Mouse (Mus musculus): ENCODE results near the gene Crk. TPM values are rescaled to one million over a fixed set of nuclear protein-coding genes. Genes with fewer than 3 reads are reported as not detected.

The Crk gene
- total RNA-seq, 1 experiment from 2014 or later, result 102 TPM

DNA sequence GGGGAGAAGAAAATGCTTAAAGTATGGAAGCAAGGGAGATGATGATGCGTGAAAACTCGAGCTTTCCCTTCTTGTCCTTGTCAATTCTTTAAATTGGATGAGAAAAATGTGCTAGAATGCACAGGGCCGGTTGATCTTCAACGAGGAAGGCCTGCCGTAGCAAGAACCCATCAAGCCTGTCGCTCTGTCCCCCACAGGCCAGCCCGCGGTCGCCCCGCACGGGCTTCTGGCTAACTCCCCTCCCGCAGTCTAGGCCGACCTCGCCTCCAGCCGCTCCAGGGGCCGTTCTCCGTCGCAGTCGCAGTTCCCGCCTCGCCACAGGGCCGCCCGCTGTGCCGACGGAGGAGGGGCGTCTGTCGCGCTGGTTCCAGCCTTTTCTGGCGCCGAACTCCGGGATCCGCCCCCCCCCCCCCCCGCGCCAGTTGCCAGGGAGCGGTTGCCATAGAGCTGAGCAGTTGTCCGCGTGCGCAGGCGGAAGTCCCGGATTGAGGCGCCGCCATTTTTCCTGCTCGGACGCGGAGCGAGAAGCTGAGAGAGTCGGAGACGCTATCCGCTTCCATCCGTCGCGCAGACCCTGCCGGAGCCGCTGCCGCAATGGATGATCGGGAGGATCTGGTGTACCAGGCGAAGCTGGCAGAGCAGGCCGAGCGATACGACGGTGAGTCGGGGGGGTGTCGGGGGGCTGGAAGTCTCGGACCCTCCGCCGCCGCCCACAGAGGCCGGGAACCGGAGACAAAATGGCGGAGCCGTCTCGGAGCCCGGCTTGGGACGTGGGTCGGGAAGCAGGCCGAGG is 53.6 kb downstream of the Crk start, which contains the start of gene Ywhae:
Ywhae (plus strand) TSS at position 436 of the 793 bp plus-strand sequence.
- peak; percentile 70 for ATAC-seq (ENCODE audit: extremely low read depth, insufficient number of reproducible peaks, low FRiP score, poor library complexity, severe bottlenecking)

DNA sequence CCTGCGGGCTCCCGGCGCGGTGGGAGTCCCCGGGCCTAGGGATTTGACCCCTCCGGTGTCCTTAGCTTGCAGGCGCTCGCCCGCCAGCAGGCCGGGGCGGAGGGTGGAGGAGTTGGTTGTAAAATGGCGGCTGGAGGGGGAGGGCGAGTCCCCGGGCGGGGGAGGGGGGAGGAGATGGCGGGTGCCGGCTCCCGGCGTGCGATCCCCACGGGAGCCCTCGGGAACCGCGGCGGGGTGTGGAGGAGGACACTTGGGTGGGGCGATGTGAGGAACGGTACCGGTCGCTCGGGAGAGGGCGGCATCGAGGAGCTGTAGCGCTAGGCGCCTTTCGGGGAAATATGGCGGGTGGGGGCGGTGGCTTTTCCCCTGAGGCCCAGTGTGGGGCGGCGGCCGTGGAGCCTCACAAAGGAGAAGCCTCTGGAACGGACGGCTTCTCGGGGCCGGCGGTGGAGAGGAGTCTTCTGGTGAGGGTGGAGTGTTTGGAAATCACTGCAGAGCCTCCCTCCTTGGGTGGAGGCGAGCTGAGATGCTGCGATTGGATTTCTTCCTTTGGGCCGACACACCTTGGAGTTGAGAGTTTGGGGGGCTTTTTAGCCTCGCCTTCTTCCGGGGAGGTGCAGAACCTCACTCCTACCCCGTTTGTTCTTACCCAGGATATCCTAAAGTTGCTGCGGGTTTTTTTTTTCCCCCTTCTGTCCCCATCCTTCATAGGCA is 54.3 kb downstream of the Crk start:
- ATAC-seq (ENCODE audit: extremely low read depth, insufficient number of reproducible peaks, low FRiP score, poor library complexity, severe bottlenecking), result peak; percentile 14; the same call in 1 of the 2 replicates

DNA sequence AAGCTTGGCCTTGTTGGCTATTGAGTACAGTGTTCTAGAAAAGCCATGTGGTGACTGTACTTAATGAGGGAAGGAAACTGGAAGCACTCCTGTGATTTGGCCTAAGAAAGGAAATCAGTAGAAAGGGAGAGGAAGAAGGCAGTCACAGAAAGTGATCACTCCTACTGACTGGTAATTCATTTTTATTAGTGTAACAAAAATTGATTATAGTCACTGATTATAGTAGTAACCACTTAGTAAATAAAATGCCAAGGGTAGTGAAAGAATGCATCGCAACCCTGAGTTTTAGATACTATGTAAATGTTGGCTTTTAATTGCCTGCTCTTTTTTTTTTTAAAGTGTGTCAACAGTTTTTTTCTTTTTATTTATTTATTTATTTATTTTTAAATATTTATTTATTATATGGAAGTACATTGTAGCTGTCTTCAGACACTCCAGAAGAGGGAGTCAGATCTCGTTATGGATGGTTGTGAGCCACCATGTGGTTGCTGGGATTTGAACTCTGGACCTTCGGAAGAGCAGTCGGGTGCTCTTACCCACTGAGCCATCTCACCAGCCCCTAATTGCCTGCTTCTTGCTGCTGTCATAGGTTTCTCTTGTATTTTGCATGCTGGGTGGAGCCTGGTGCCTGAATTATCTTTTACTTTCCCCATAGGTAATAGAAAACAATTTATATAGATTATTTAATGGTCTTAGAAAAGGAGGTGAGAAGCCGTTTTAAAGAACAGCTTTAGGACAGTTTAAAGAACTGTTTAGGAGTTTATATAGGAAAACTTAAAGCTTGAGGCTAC is 56.6 kb downstream of the Crk start:
- no peak for ATAC-seq (ENCODE audit: extremely low read depth, insufficient number of reproducible peaks, low FRiP score, poor library complexity, severe bottlenecking)

DNA sequence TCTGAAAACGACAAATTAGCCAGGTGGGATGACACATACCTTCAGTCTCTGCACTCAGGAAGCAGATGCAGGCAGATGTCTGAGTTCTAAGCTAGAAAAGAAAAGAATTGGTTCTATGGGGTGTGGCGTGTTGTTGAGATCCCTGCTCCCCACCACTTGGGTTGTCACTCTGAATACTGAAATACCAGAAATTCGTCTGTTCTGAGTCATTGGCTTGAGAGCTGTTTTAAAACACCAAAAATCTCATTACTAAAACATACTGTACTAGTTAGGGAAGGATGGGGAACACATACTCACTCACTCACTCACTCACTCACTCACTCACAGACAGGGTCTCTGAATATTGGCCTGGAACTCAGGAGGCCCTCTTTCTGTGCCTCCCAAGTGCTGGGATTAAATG is 57.9 kb downstream of the Crk start:
- no peak for ATAC-seq (ENCODE audit: extremely low read depth, insufficient number of reproducible peaks, low FRiP score, poor library complexity, severe bottlenecking)

DNA sequence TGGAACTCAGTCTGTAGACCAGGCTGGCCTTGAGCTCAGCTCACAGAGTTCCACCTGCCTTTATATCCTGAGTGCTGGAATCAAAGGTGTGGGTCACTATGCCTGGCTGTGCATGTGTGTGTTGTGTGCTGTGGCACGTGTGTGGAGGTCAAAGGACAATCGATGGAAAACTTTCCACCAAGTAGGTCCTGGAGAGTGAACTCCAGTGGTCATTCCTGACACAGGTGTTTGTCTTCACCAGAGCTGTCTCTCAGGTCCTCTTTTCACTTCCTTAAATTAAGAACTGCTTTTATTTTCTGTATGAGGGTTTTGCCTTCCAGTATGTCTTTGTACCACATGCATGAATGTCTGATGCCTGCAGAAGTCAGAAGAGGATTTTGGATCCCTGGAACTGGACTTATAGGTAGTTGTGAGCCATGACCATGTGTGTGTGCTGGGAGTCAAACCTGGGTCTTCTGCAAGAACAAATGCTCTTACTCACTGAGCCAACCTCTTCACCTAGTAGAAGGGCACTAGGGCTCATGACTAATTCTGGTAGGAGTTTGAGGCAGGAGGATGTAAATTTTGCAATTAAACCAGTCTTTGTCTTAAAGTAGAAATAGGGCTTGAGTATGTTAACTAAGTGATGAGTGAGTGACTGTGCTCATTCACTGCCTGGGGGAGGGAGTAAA is 58.9 kb downstream of the Crk start:
- ATAC-seq (ENCODE audit: extremely low read depth, insufficient number of reproducible peaks, low FRiP score, poor library complexity, severe bottlenecking), result peak; percentile 37

DNA sequence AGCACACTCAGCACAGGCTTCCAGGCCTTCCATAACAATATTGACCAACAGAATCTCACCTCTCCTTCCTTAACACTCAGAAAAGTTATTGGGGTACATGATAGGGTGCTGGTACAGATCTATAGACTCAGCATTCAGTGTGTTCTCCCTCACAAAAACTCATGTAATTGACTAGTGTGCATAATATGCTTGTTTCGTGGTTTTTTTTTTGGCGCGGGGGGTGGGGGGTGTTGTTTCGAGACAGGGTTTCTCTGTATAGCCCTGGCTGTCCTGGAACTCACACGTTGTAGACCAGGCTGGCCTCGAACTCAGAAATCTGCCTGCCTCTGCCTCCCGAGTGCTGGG is 59.4 kb downstream of the Crk start:
- no peak for ATAC-seq (ENCODE audit: extremely low read depth, insufficient number of reproducible peaks, low FRiP score, poor library complexity, severe bottlenecking)

DNA sequence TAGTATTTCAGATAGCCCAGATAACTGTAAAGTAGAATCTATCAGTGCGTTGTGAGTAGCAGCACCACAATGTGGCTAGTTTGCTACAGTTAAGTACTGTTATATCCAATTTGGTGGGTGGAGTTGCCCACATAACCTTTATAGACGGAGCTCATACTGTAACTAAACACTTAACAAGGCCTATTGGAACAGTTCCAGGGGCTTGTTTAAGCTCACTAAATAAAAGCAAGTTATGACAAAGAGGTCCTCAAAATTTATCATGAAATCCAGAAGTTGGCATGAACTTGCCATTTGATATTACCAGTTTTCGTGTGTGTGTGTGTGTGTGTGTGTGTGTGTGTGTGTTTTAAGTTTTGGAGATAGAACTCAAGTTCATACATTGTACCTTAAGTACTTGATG is 61.1 kb downstream of the Crk start:
- ATAC-seq (ENCODE audit: extremely low read depth, insufficient number of reproducible peaks, low FRiP score, poor library complexity, severe bottlenecking), result no peak

DNA sequence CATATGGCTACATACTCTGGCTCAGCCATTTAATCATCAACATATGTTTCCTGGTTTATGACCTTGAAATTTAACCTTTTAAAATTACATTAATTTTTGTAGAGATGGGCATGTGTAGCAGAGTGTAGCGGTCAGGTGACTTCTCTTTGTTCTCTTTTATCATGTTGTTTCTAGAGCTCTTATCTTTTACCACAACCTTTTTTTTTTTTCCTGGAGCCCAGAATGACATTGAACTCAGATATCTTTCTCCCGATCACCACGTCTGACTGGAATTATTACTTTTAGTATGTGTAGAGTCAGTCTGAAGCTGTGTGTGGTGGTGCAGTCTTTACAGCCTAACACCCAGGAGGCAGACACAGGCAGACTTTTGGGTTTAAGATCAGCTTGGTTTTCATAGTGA is 62.6 kb downstream of the Crk start:
- no peak for ATAC-seq (ENCODE audit: extremely low read depth, insufficient number of reproducible peaks, low FRiP score, poor library complexity, severe bottlenecking)

DNA sequence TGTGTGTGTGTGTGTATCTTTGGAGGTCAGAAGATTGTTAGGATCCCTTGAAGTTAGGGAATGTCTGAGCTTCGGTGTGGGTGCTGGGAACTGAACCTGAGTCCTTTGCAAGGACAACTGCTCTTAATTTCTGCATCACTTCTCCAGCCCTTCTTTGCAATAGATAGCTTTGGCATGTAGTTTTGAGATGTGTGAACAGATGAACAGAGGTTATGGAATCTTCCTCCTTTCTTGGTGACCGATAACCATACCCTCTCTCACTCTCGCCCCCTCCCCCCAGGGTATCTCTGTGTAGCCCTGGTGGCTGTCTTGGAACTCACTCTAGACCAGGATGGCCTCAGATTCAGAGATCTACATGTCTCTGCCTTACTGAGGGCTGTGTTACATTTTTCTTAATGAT is 65.7 kb downstream of the Crk start:
- no peak for ATAC-seq (ENCODE audit: extremely low read depth, insufficient number of reproducible peaks, low FRiP score, poor library complexity, severe bottlenecking)

DNA sequence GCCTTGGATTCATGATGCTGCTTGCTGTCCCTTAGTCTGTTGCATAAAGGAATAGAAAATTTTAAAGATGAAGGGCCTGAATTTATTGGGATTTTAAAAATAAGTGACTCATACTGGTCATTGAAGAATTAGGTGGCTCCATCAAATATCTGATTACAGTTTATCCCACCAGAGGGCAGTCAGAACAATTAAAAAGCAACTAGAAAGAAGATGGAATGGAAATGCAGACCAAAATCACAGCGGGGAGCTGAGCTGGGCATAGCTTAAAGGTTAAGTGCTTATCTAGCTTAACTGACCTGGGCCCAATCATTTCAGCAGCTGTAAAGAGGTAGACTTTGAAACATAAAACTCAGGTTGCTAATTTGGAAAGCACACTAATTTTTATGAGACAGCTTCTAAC is 71.5 kb downstream of the Crk start:
- ATAC-seq (ENCODE audit: extremely low read depth, insufficient number of reproducible peaks, low FRiP score, poor library complexity, severe bottlenecking), result no peak

DNA sequence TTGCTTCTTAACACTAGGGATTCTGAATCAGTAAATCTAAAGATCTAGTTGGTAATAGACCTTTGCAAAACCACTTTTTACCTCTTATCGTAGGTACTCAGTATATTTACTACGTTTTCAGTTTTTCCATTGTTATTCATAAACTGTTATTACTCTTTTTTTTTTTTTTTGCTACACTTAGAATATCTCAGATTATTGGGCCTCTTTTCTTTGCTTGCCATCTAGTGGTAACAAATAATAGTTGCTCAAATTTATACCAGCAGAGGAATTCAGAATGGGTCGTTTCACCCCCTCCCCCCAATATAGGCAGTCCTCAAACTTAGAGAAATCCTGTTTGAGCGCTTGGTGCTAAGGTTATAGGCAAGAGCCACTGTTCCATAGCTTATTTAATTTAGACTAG is 72.0 kb downstream of the Crk start:
- ATAC-seq (ENCODE audit: extremely low read depth, insufficient number of reproducible peaks, low FRiP score, poor library complexity, severe bottlenecking), result no peak

Other genes starting within 250 kb of the Crk start
- 0.47 and 1.2 TPM in 2 replicates for gene Serpinf2, start 239.7 kb upstream of the Crk start, total RNA-seq (2017)
- 16.3 and 17.8 TPM in 2 replicates for gene Wdr81, start 224.5 kb upstream of the Crk start, total RNA-seq (2017)
- 3.3 and 5.6 TPM in 2 replicates for gene Tlcd2, start 217.5 kb upstream of the Crk start, total RNA-seq (2017)
- gene Prpf8, start 192.4 kb upstream of the Crk start, total RNA-seq (2017), result 89.3 and 91.5 TPM in 2 replicates
- gene Rilp, start 169.2 kb upstream of the Crk start, total RNA-seq (2017), result 0.86 TPM in 1 of 2 replicates, not detected in the other
- gene Scarf1, start 165.7 kb upstream of the Crk start, total RNA-seq (2017), result not detected in 2 replicates
- gene Slc43a2, start 147.6 kb upstream of the Crk start, total RNA-seq (2017), result 44.0 and 48.4 TPM in 2 replicates
- 88.9 and 113 TPM in 2 replicates for gene Pitpna, start 91.2 kb upstream of the Crk start, total RNA-seq (2017)
- gene Inpp5k, start 48.3 kb upstream of the Crk start, total RNA-seq (2017), result 119 and 128 TPM in 2 replicates
- 153 and 163 TPM in 2 replicates for gene Myo1c, start 28.8 kb upstream of the Crk start, total RNA-seq (2017)
- gene Ywhae, start 53.6 kb downstream of the Crk start, total RNA-seq (2017), result 141 and 162 TPM in 2 replicates
- not detected in 2 replicates for gene Doc2b, start 116.8 kb downstream of the Crk start, total RNA-seq (2017)